Mouse (Mus musculus): Measurements from ENCODE around the gene Cend1. TPM values are rescaled to one million over a fixed set of nuclear protein-coding genes. Genes with fewer than 3 reads are reported as not detected.

Cend1 gene
- polyA plus RNA-seq, 1 experiment from 2014 or later: 22.7 TPM

DNA sequence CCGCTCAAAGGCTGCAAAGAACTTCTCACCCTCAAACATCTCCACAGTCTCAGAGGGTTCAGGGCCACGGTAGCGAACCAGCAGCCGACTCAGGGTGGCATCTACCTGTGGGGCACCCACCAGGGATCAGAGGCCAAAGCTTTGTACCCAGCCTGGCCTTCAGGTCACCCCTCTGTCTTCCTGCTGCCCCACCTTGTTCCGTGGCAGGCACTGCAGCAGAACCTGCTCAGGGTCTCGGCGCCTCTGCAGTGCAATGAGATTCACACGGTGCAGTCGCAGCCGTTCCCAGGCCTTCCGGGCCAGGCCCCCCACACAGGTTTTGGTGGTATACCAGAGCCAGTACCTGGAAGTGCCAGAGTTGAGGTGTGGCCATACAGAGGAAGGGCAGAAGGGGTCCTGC lies 10.5 kb upstream of the Cend1 start:
- H3K4me2 ChIP-seq (replicated peaks): no peak overlapping the region
- H3K9me3 ChIP-seq: no peaks in the 10 kb centered on the region
- H3K27me3 ChIP-seq: no peaks in the 10 kb centered on the region; the same call in 1 of the 2 replicates
- H3K4me3 ChIP-seq: no peak overlapping the region
- H3K9ac ChIP-seq (replicated peaks): no peak overlapping the region
- H3K27ac ChIP-seq (replicated peaks): no peak overlapping the region
- peaks cover 24% of the 10 kb centered on the region for H3K36me3 ChIP-seq
- peaks cover 56% of the 10 kb centered on the region for H3K4me1 ChIP-seq
- WGBS: 95% methylated on average over 11 of the region's 11 CpGs
- ATAC-seq (ENCODE audit: low FRiP score, low read depth): no peak

DNA sequence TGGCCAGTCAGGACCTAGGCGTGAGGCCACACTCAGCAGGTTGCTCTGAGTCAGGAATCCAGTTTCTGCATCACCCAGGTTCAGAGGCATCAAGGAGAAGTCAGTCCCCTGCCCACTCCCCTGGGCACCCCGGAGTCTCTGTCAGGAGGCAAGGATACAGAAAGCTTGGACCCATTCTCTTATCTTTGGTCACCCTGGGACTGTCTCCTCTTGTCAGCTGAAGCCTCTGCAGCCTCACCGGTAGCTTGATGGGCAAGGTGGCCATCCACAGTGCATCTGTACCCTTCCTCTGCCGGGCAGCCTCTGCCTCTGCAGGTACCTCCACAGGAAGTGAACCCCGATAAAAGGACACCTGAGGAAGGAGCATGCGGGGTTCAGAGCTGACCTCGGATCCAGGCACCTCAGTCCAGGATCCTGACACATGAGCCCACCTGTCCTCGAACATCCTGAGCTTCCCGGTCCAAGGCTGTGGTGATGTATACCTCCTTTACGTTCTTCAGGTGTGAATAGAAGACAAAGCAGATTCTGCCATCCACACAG lies 9.9 kb upstream of the Cend1 start:
- no peak overlapping the region for H3K4me2 ChIP-seq (replicated peaks)
- 93% methylated on average over 10 of the region's 10 CpGs for WGBS
- H3K4me1 ChIP-seq: peaks cover 61% of the 10 kb centered on the region
- no peak overlapping the region for H3K9ac ChIP-seq (replicated peaks)
- no peak overlapping the region for H3K4me3 ChIP-seq
- no peak for ATAC-seq (ENCODE audit: low FRiP score, low read depth)
- peaks cover 24% of the 10 kb centered on the region for H3K36me3 ChIP-seq
- no peak overlapping the region for H3K27ac ChIP-seq (replicated peaks)
- no peaks in the 10 kb centered on the region for H3K9me3 ChIP-seq
- no peaks in the 10 kb centered on the region; the same call in 1 of the 2 replicates for H3K27me3 ChIP-seq

DNA sequence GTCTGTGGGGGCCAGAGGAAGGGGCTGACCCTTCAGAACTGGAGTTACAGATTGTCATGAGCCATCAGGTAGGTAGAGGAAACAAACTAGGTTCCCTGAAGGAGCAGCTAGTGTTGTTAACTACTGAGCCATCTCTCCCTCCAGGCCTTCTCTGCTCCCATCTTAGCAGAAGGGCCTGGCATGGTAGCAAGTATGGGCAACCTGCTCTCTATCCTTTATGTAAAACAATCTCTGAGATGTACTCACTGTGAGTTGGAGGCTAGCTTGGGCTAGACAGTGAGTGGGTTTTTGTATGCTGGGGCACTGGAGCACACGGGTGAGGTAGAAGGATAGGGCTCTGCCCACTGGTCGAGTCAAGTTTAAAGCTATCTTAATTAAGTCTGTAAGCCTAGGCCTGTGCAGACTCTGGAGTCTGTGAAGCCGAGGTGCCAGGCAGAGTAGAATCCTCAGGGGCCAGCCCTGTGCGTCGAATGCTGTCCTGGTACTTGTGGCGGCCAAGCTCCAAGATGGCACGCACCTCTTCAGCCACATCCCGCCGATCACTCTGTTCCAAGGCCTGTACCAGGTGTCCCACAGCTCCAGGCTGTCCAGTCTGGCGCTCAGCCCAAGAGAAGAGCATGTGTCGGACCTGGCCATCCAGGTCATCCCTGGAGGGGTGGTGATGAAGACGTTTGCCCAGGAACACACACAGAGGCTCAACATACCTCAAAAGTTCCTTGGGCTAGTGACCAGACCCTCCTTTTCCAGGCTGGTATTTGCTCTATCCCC lies 9.1 kb upstream of the Cend1 start:
- no peaks in the 10 kb centered on the region; the same call in 1 of the 2 replicates for H3K27me3 ChIP-seq
- no peak overlapping the region; the same call in 1 of the 2 replicates for H3K27ac ChIP-seq (replicated peaks)
- H3K4me1 ChIP-seq: peaks cover 61% of the 10 kb centered on the region
- no peak for ATAC-seq (ENCODE audit: low FRiP score, low read depth)
- H3K36me3 ChIP-seq: peaks cover 27% of the 10 kb centered on the region
- 91% methylated on average over 12 of the region's 12 CpGs for WGBS
- no peaks in the 10 kb centered on the region for H3K9me3 ChIP-seq
- no peak overlapping the region for H3K4me3 ChIP-seq
- no peak overlapping the region for H3K9ac ChIP-seq (replicated peaks)
- no peak overlapping the region for H3K4me2 ChIP-seq (replicated peaks)

DNA sequence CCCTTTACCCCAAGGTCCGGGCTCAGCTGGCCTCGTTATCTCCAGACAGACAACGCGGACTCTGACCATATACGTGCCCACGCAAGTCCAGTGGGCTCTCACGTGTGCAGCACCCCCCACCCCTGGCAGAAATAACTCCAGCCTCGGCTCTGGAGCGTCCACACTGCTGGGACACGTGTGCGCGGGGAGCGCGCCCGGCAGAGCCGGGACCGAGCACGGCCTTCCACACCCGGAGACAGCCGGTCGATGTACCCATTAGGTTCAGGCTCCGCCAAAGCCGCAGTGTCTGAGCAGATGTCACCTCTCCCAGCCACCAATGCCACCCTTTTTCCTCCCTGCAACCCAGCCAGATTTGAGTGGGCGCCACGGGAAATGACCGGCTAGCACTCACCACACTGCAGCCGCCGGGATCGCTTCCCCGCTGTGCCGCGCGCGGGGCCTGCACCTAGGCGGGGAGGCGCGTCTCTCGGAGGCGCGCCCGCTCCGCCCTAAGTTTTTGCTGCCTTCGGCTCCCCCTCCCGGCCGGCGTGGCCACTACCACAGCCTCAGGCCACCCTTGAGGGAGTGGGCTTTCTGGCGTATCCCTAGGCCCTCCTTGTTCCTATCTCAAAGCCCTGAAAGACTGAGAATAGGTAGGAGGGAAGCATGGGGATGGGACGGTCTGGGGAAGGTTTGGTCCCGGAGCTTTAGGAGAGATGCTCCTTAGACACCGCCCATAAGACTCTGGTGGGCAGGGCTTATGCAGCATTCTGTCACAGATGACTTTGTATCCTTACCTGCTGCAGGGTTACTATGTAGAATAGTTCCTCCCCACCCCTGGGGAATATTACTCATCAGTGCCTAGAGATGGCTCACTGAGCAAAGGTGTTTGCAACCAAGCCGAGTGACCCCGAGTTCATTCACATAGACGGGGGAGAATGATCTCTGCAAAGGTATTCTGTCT lies 8.2 kb upstream of the Cend1 start, which contains the start of gene Slc25a22:
Slc25a22 (minus strand) TSS at position 715 of the 943 bp plus-strand sequence.
- H3K27ac ChIP-seq (replicated peaks): peak within 1 kb of the TSS; percentile 63
- no peaks in the 10 kb centered on the region; the same call in 1 of the 2 replicates for H3K27me3 ChIP-seq
- peak within 1 kb of the TSS; percentile 65 for H3K4me3 ChIP-seq
- peaks cover 60% of the 10 kb centered on the region for H3K4me1 ChIP-seq
- WGBS: 5% methylated on average over 53 of the region's 53 CpGs
- H3K4me2 ChIP-seq (replicated peaks): peak within 1 kb of the TSS; percentile 89
- H3K36me3 ChIP-seq: peaks cover 34% of the 10 kb centered on the region
- peak within 1 kb of the TSS; percentile 78 for H3K9ac ChIP-seq (replicated peaks)
- H3K9me3 ChIP-seq: no peaks in the 10 kb centered on the region
- ATAC-seq (ENCODE audit: low FRiP score, low read depth): peak; percentile 73

DNA sequence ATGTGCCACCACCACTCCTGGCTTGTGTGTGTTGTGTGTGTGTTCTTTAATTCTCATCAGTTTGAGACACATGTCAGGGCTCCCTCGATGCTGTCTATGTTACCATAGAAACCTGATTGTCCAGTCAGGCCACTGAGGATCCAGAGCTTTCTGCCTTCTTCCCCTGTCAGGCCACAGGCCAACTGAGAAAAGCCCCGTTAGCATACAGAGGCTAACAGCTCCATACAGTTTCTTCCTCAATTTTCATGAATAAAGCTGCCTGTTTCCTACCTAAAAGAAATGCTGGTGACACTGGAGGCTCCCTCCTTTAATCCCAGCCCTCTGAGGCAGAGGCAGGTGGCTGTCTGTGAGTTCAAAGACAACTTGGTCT lies 7.2 kb upstream of the Cend1 start:
- Histone ChIP-seq H3K36me3 (peaks cover 40% of the 10 kb centered on the region), H3K9ac (replicated peaks) (peak overlapping the region; percentile 78), H3K4me1 (peaks cover 51% of the 10 kb centered on the region), H3K27ac (replicated peaks) (peak overlapping the region; percentile 63), H3K4me3 (peak overlapping the region; percentile 65), H3K9me3 (no peaks in the 10 kb centered on the region), H3K27me3 (no peaks in the 10 kb centered on the region; the same call in 1 of the 2 replicates), H3K4me2 (replicated peaks) (peak overlapping the region; percentile 89)
- 40% methylated on average over 2 of the region's 2 CpGs for WGBS
- no peak for ATAC-seq (ENCODE audit: low FRiP score, low read depth)

DNA sequence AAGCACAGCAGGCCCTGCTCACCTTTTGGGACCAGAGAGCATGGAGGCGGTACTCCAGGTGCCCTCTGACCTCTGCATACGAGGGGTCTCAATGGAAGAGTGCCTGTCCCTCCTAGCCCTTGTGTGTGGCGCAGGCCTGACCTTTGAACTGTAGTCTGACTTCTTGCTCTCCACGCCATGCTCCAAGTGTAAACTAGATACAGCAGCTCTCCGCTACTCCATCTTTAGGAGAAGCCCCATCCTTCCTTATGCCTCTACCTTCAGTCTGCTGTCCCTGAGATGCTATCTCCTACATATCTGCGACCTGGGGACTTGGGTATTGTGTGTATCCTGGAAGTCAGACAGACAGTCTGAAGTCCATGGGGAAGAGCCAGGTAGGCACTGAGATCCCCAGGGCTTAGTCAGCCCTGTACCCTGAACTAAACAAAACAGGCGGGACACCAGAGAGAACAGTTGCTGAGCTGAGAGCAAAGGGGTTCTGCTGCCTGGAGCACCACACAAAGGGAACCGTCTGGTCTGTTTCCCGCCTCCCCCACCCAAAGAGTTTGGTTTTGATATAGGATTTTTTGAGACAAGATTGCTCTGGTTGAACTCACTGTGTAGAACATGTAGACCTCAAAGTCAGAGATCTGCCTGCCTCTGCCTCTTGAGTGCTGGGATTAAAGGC lies 6.7 kb upstream of the Cend1 start:
- WGBS: 75% methylated on average over 9 of the region's 9 CpGs

DNA sequence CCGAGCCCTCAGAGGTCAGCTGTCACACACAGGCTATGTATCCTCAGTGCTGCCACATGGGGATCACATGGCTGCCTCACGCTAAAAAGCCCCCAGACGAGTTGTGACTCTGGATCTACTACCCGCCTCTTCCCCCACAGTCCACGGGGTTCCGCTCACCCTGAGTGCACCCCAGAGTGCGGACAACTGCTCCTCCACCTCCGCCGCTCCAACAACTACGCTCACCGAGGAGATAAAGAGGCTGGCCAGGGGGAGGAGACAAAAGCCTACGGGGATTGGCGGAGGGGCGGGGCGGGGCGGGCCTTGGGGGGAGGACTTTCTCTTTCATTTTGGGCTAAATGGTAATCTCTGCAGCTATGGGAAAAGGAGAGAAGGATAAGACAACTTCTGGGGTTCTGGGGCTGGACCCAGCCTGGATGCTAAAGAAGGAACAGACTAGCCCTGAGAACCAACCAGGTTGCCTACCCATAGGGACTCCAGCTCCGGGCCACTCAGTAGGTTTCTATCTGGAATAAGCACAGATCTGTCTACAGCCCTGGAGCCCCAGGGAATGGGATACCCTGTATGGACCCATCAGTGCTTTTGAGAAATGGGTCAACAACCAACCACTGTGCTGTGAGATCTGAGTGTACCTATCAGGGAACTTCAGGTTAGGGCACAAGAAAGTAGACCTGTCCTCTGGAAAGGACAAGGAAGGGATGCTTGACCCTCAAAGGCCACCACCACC lies 6.0 kb upstream of the Cend1 start:
- Histone ChIP-seq H3K4me1 (peaks cover 52% of the 10 kb centered on the region), H3K36me3 (peaks cover 50% of the 10 kb centered on the region), H3K9me3 (no peaks in the 10 kb centered on the region), H3K27ac (replicated peaks) (peak overlapping the region; percentile 84), H3K9ac (replicated peaks) (peak overlapping the region; percentile 71), H3K4me3 (peak overlapping the region; percentile 58), H3K4me2 (replicated peaks) (peak overlapping the region; percentile 85), H3K27me3 (no peaks in the 10 kb centered on the region; the same call in 1 of the 2 replicates)
- whole genome bisulfite sequencing: 4% methylated on average over 17 of the region's 17 CpGs
- ATAC-seq (ENCODE audit: low FRiP score, low read depth): peak; percentile 19; the same call in 1 of the 2 replicates

More for the DNA sequence above, 6.7 kb upstream of the Cend1 start:
- Histone ChIP-seq H3K27me3 (no peaks in the 10 kb centered on the region; the same call in 1 of the 2 replicates), H3K9ac (replicated peaks) (no peak overlapping the region), H3K36me3 (peaks cover 43% of the 10 kb centered on the region), H3K4me1 (peaks cover 50% of the 10 kb centered on the region), H3K4me3 (0 out of 2 replicates have a peak overlapping the region, but pooled peaks have one; percentile 65), H3K27ac (replicated peaks) (peak overlapping the region; percentile 63; the same call in 1 of the 2 replicates), H3K9me3 (no peaks in the 10 kb centered on the region), H3K4me2 (replicated peaks) (peak overlapping the region; percentile 89)
- no peak for ATAC-seq (ENCODE audit: low FRiP score, low read depth)

DNA sequence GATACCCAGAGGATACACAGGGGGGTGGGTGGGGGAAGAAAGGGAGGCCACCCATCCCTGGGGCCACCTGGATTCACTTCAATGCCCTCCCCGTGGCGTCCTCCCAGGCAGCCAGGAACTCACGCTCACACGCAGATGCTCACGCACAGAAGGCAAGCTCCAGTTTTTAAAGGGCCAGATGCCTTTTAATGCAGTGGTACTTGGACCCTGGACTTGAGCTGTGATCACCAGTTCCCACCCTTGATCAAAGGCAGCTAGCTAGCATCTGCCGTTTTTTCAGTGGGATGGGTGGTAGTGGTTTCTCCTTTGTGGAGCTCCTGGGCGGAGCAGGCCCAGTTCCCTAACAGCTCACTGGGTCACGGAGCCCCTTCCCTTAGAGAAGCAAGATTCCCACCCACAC lies 5.2 kb upstream of the Cend1 start:
- Histone ChIP-seq H3K36me3 (peaks cover 44% of the 10 kb centered on the region), H3K4me1 (peaks cover 60% of the 10 kb centered on the region), H3K9ac (replicated peaks) (peak overlapping the region; percentile 71), H3K27me3 (no peaks in the 10 kb centered on the region; the same call in 1 of the 2 replicates), H3K4me2 (replicated peaks) (peak overlapping the region; percentile 85), H3K4me3 (peak overlapping the region; percentile 58), H3K27ac (replicated peaks) (peak overlapping the region; percentile 84), H3K9me3 (no peaks in the 10 kb centered on the region)
- ATAC-seq (ENCODE audit: low FRiP score, low read depth): no peak
- 11% methylated on average over 8 of the region's 8 CpGs for WGBS

DNA sequence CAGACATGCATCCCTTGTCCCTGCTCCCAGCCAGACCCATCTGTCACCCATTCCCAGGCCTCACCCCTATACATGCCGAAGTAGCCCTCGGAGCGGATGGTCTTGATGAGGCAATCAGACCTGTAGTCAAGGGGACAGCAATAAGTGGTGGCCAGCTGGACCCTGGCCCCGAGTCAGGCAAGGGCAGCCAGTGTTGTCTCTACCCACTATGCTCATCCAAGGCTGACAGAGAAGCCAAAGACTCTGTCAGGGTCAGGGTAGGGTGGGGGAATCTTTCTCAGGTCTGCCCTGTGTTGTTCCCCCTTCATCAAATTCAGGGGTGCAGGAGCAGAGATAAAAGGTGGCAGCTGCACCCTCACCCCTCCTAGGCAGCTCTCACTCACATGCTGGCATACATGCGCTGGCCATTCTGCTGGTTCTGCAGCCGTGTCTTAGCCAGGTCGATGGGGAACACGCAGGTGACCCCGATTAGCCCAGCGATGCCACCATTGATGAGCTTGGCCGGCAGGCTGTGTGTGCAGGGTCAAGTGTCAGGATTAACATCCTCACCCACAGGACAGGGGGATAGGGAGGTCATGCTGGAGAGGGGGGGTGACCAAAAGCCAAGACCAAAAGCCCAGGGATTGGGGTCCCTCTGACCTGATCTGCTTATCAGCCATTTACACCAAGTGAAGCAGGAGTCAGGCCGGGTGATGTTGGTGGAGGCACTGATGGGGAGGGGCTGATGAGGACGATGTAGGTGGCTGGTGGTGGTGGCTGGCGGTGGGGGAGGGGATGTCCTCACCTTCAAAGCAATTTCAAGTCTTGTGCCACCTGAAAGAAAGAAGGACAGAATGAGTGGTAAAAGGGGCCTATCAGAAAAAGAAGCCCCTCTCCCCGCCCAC lies 4.5 kb upstream of the Cend1 start:
- Histone ChIP-seq H3K9me3 (no peaks in the 10 kb centered on the region), H3K36me3 (peaks cover 37% of the 10 kb centered on the region), H3K4me1 (peaks cover 67% of the 10 kb centered on the region), H3K27ac (replicated peaks) (peak overlapping the region; percentile 84), H3K4me3 (peak overlapping the region; percentile 58), H3K27me3 (no peaks in the 10 kb centered on the region; the same call in 1 of the 2 replicates), H3K4me2 (replicated peaks) (peak overlapping the region; percentile 85), H3K9ac (replicated peaks) (peak overlapping the region; percentile 71)
- WGBS: 71% methylated on average over 15 of the region's 15 CpGs
- no peak for ATAC-seq (ENCODE audit: low FRiP score, low read depth)

Data from midbrain, embryonic 12.5 days (tissue).